Mouse (Mus musculus): ENCODE results near the gene Aqp3.
A peak's percentile ranks its signal among the peaks of the same experiment; 100 is the strongest.

Gene Aqp3

GRCm38 (mm10) chr4:41097871-41098576 is at the start of gene Aqp3:
Gene Aqp3 (minus strand): TSS chr4:41098183.
- DNase-seq, result no peak

GRCm38 (mm10) chr4:41142601-41143000 is 44.6 kb upstream of the Aqp3 start:
- DNase-seq, result no peak

- DNase-seq, result no peak
Observed at GRCm38 (mm10) chr4:41140174-41140875, 42.3 kb upstream of the Aqp3 start.

- DNase-seq, result no peak
Observed at GRCm38 (mm10) chr4:41136811-41137210, 38.8 kb upstream of the Aqp3 start.

- DNase-seq, result peak in 1 of 2 experiments; percentile 43
Observed at GRCm38 (mm10) chr4:41136454-41136805, 38.4 kb upstream of the Aqp3 start.

GRCm38 (mm10) chr4:41135711-41136453 is 37.9 kb upstream of the Aqp3 start, which contains the start of gene Ube2r2:
Gene Ube2r2 (plus strand): TSS chr4:41135743.
- DNase-seq, result peak; percentile 56 to 66

- DNase-seq, result peak; percentile 73 to 79
Observed at GRCm38 (mm10) chr4:41134935-41135710, 37.1 kb upstream of the Aqp3 start.

- DNase-seq, result no peak
Observed at GRCm38 (mm10) chr4:41133529-41134291, 35.7 kb upstream of the Aqp3 start.

- no peak for DNase-seq
Observed at GRCm38 (mm10) chr4:41132471-41132870, 34.5 kb upstream of the Aqp3 start.

GRCm38 (mm10) chr4:41129836-41130235 is 31.9 kb upstream of the Aqp3 start:
- DNase-seq, result no peak

- DNase-seq, result peak; percentile 67 to 69
Observed at GRCm38 (mm10) chr4:41129406-41129805, 31.4 kb upstream of the Aqp3 start.

- DNase-seq, result peak; percentile 96 to 97
Observed at GRCm38 (mm10) chr4:41124180-41124951, 26.4 kb upstream of the Aqp3 start, which contains the start of gene Nol6. Gene Nol6 (minus strand): TSS chr4:41124455.

GRCm38 (mm10) chr4:41118706-41119292 is 20.8 kb upstream of the Aqp3 start:
- peak; percentile 56 to 67 for DNase-seq

- no peak for DNase-seq
Observed at GRCm38 (mm10) chr4:41116817-41117216, 18.8 kb upstream of the Aqp3 start.

- no peak for DNase-seq
Observed at GRCm38 (mm10) chr4:41115793-41116192, 17.8 kb upstream of the Aqp3 start.

GRCm38 (mm10) chr4:41115074-41115473 is 17.1 kb upstream of the Aqp3 start:
- no peak for DNase-seq

GRCm38 (mm10) chr4:41114358-41115070 is 16.5 kb upstream of the Aqp3 start:
- no peak for DNase-seq

- no peak for DNase-seq
Observed at GRCm38 (mm10) chr4:41108717-41109425, 10.9 kb upstream of the Aqp3 start.

- no peak for DNase-seq
Observed at GRCm38 (mm10) chr4:41107440-41107839, 9.5 kb upstream of the Aqp3 start.
